Mouse (Mus musculus): ENCODE results near the gene Arfgap3. TPM values are rescaled to one million over a fixed set of nuclear protein-coding genes. Genes with fewer than 3 reads are reported as not detected.

The Arfgap3 gene
- total and polyA plus RNA-seq, 2 experiments = 4.7 to 9.0 TPM

DNA sequence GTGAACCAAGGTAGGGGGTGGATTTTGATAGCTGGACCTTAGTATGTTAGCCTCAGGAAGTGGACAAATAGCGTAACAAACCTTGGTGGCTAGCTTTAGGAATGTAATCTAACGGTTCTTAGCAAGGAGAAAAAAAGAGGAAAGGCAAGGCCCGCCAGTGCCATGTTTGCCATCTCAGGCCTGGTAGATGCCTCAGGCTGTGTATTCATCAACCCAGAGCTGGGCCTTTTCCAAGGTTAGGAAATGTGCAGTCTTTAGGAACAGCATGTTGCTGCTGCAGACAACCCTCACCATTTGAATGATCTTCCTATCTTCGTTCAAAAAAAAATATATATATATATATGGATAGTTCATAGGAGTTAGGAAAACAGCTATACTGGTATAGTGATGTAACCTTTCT is 1.5 kb upstream of the Arfgap3 start:
- DNase-seq (ENCODE audit: extremely low read depth, low read depth, low spot score) = no peak
- WGBS = 75% methylated on average over 4 of the region's 4 CpGs
- no peak overlapping the region for H3K27ac ChIP-seq (replicated peaks; ENCODE audit: insufficient read depth, low read depth, low read length)

DNA sequence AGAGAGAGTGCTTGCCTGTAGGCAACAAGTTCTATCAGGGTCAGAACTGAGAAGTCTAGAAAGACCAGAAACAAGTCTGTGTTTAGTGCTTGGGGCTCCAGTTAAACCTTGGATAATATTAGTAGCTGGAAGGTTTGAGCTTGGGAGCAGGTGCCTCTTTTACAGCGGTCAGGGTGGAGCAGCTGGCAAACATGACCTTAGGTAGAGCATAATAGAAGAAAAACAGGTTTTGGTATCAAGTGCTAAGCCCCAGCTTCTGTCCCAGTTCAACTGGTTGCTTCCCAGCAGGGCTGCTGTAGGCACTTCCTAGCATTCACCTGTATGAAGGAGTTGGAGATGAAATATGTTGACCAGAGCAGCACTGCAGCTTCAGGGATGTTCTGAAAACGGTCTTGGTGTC is 812 bp upstream of the Arfgap3 start:
- Histone ChIP-seq H3K4me3 (ENCODE audit: insufficient read depth, low read depth, low read length) (no peak overlapping the region), H3K9ac (ENCODE audit: low read depth, low read length) (no peak overlapping the region), H3K27me3 (ENCODE audit: control insufficient read depth, insufficient read depth, low read length) (no peaks in the 10 kb centered on the region), H3K4me1 (ENCODE audit: control insufficient read depth, insufficient read depth, low read length) (peaks cover 7% of the 10 kb centered on the region), H3K79me2 (ENCODE audit: control insufficient read depth, insufficient read depth, low read length) (peaks cover 12% of the 10 kb centered on the region; the same call in 1 of the 2 replicates), H3K27ac (replicated peaks; ENCODE audit: insufficient read depth, low read depth, low read length) (no peak overlapping the region), H3K36me3 (ENCODE audit: control insufficient read depth, insufficient read depth, low read length) (no peaks in the 10 kb centered on the region; the same call in 1 of the 2 replicates)
- DNase-seq (ENCODE audit: extremely low read depth, low read depth, low spot score) = no peak
- TF ChIP-seq CTCF (IDR thresholded peaks at IDR 0.05; ENCODE audit: low read depth, low read length) = no peak
- no peak for TF ChIP-seq POLR2A (IDR thresholded peaks at IDR 0.05; ENCODE audit: extremely low read depth, insufficient read depth, low read length)
- WGBS = 81% methylated on average over 2 of the region's 2 CpGs

More for the DNA sequence above, 1.5 kb upstream of the Arfgap3 start:
- Histone ChIP-seq H3K27me3 (ENCODE audit: control insufficient read depth, insufficient read depth, low read length) (no peaks in the 10 kb centered on the region), H3K79me2 (ENCODE audit: control insufficient read depth, insufficient read depth, low read length) (peaks cover 12% of the 10 kb centered on the region; the same call in 1 of the 2 replicates), H3K9ac (ENCODE audit: low read depth, low read length) (no peak overlapping the region), H3K36me3 (ENCODE audit: control insufficient read depth, insufficient read depth, low read length) (no peaks in the 10 kb centered on the region; the same call in 1 of the 2 replicates), H3K4me1 (ENCODE audit: control insufficient read depth, insufficient read depth, low read length) (peaks cover 7% of the 10 kb centered on the region), H3K4me3 (ENCODE audit: insufficient read depth, low read depth, low read length) (no peak overlapping the region)
- TF ChIP-seq POLR2A (IDR thresholded peaks at IDR 0.05; ENCODE audit: extremely low read depth, insufficient read depth, low read length) = no peak
- no peak for TF ChIP-seq CTCF (IDR thresholded peaks at IDR 0.05; ENCODE audit: low read depth, low read length)

DNA sequence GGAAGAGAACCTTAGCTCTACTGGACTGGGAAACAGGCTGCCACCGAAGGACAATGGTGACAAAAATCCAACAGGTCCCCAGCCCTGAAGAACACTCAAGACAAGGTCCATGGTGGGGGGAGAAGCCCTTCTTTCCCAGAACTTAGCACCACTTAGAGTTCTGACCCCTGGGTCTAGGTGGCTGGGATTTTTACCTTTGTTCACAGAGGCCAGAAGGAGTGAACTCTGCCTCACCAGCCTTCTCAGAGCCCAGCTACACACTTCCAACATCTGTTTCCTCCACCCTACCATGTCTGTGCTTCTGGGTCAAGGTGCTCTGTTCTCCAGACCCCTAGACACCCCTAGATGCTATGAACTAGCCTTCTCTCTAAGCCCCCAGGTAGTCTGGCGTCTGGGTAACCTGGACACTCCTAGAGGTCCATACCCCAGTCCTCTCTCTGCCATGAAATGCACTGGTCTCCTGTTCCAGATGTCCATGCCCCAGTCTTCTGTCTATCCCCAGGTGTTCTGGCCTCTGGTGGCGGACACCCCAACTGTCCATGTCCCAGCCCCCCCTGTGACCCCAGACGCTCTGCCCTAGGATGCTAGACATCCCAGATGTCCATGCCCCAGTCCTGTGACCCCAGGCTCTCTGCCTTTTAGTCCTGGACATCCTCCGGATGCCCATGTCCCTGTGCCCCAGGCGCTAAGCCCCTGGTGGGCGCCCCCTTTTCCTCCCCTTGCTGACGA is 658 bp downstream of the Arfgap3 start:
- H3K27ac ChIP-seq (replicated peaks; ENCODE audit: insufficient read depth, low read depth, low read length) = peak overlapping the region; percentile 65
- H3K27me3 ChIP-seq (ENCODE audit: control insufficient read depth, insufficient read depth, low read length) = no peaks in the 10 kb centered on the region
- peak overlapping the region; percentile 94 for H3K4me3 ChIP-seq (ENCODE audit: insufficient read depth, low read depth, low read length)
- no peaks in the 10 kb centered on the region for H3K36me3 ChIP-seq (ENCODE audit: control insufficient read depth, insufficient read depth, low read length)
- H3K79me2 ChIP-seq (ENCODE audit: control insufficient read depth, insufficient read depth, low read length) = peaks cover 12% of the 10 kb centered on the region; the same call in 1 of the 2 replicates
- peak overlapping the region; percentile 86 for H3K9ac ChIP-seq (ENCODE audit: low read depth, low read length)
- DNase-seq (ENCODE audit: extremely low read depth, low read depth, low spot score) = peak; percentile 26
- WGBS = 12% methylated on average over 8 of the region's 8 CpGs
- H3K4me1 ChIP-seq (ENCODE audit: control insufficient read depth, insufficient read depth, low read length) = peaks cover 7% of the 10 kb centered on the region
- no peak for TF ChIP-seq POLR2A (IDR thresholded peaks at IDR 0.05; ENCODE audit: extremely low read depth, insufficient read depth, low read length)
- no peak for TF ChIP-seq CTCF (IDR thresholded peaks at IDR 0.05; ENCODE audit: low read depth, low read length)

DNA sequence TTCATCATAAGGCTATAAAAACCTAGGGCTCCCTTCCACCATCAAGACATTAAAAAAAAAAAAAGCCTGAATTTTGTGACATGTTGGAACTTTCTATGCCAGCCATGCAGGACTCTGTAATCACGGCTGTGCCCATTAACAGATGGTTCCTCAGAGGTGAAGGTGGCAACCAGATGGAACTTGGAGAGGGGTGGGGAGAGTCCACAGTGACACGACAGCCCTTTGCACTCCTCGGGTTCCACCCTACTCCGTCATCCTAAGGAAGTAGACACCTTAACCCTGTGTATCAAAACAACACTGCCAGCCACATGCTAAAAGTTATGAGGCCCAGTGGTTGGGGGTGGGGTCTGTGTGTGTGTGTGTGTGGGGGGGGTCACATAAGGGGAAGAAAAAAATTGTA is 1.3 kb downstream of the Arfgap3 start:
- peaks cover 7% of the 10 kb centered on the region for H3K4me1 ChIP-seq (ENCODE audit: control insufficient read depth, insufficient read depth, low read length)
- no peak overlapping the region for H3K9ac ChIP-seq (ENCODE audit: low read depth, low read length)
- no peak overlapping the region for H3K4me3 ChIP-seq (ENCODE audit: insufficient read depth, low read depth, low read length)
- peaks cover 12% of the 10 kb centered on the region; the same call in 1 of the 2 replicates for H3K79me2 ChIP-seq (ENCODE audit: control insufficient read depth, insufficient read depth, low read length)
- TF ChIP-seq POLR2A (IDR thresholded peaks at IDR 0.05; ENCODE audit: extremely low read depth, insufficient read depth, low read length) = no peak
- no peak for TF ChIP-seq CTCF (IDR thresholded peaks at IDR 0.05; ENCODE audit: low read depth, low read length)
- no peaks in the 10 kb centered on the region for H3K27me3 ChIP-seq (ENCODE audit: control insufficient read depth, insufficient read depth, low read length)
- H3K36me3 ChIP-seq (ENCODE audit: control insufficient read depth, insufficient read depth, low read length) = no peaks in the 10 kb centered on the region
- WGBS = 86% methylated on average over 4 of the region's 4 CpGs
- DNase-seq (ENCODE audit: extremely low read depth, low read depth, low spot score) = no peak
- H3K27ac ChIP-seq (replicated peaks; ENCODE audit: insufficient read depth, low read depth, low read length) = no peak overlapping the region

DNA sequence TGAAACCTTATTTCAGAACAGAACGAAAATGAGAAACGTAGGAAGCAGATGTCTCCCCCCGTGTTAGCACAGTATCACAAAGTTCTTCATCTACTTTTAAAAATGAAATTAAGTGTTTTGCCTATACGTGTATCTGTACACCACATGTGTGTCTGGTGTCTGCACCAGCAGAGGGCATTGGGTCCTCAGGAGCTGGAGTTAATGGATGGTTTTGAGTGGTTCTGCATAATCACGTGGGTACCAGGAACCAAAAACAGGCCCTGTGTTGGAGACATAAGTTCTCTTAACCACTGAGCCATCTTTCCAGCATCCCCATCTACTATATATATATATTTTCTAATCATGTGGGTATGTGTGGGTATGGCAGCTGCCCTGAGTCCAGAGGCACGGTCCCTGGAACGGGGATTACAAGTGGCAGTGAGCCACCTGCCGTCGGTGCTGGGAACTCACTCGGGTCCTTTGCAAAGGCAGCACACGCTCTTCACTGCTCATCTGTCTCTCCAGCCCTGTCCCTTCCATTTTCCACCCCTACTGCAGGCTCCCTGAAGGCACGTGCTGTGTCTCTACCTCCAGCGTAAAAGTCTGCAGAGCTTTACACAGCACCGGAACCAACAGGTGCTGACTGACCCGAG is 4.0 kb downstream of the Arfgap3 start:
- WGBS = 94% methylated on average over 15 of the region's 15 CpGs
- Histone ChIP-seq H3K79me2 (ENCODE audit: control insufficient read depth, insufficient read depth, low read length) (peaks cover 12% of the 10 kb centered on the region; the same call in 1 of the 2 replicates), H3K27ac (replicated peaks; ENCODE audit: insufficient read depth, low read depth, low read length) (no peak overlapping the region)

More for the DNA sequence above, 4.0 kb downstream of the Arfgap3 start:
- peaks cover 7% of the 10 kb centered on the region for H3K4me1 ChIP-seq (ENCODE audit: control insufficient read depth, insufficient read depth, low read length)
- no peak overlapping the region for H3K4me3 ChIP-seq (ENCODE audit: insufficient read depth, low read depth, low read length)
- TF ChIP-seq CTCF (IDR thresholded peaks at IDR 0.05; ENCODE audit: low read depth, low read length) = no peak
- no peak for TF ChIP-seq POLR2A (IDR thresholded peaks at IDR 0.05; ENCODE audit: extremely low read depth, insufficient read depth, low read length)
- DNase-seq (ENCODE audit: extremely low read depth, low read depth, low spot score) = no peak
- H3K36me3 ChIP-seq (ENCODE audit: control insufficient read depth, insufficient read depth, low read length) = 0 out of 2 replicates have a peak, but pooled peaks cover 4% of the 10 kb centered on the region
- no peak overlapping the region for H3K9ac ChIP-seq (ENCODE audit: low read depth, low read length)
- no peaks in the 10 kb centered on the region for H3K27me3 ChIP-seq (ENCODE audit: control insufficient read depth, insufficient read depth, low read length)
